Mouse (Mus musculus) G1E (cell line): ENCODE measurements around the gene Tulp1. TPM values are rescaled to one million over a fixed set of nuclear protein-coding genes. Genes with fewer than 3 reads are reported as not detected.
A peak's percentile ranks its signal among the peaks of the same experiment; 100 is the strongest.
"Not testable (repeated sequence)": the region's sequence is repeated elsewhere in the genome, so short reads cannot be mapped to it uniquely, and the experiment has no call there.

Experiments used
- ATAC-seq: 2 replicates; pipeline ENCODE4 v1.8.0; 2016; ENCODE audit warnings: mild to moderate bottlenecking; ENCODE audit not compliant: insufficient number of reproducible peaks, poor library complexity, low FRiP score, severe bottlenecking; ENCODE audit errors: extremely low read depth
- DNase-seq: peaks from one replicate; pipeline ENCODE4 v3.0.0; 2012; ENCODE audit warnings: low spot score
- H3K27me3 ChIP-seq: 2 replicates; pipeline ENCODE4 v1.6.1; 2012; ENCODE audit warnings: mild to moderate bottlenecking, low read length, inconsistent platforms; ENCODE audit not compliant: insufficient read depth
- H3K36me3 ChIP-seq: replicated peaks from 2 replicates; pipeline ENCODE3; 2012; ENCODE audit warnings: mild to moderate bottlenecking, inconsistent platforms
- H3K4me1 ChIP-seq: 2 replicates; pipeline ENCODE4 v1.6.1; 2012; ENCODE audit warnings: low read depth, low read length, inconsistent platforms, mixed read lengths; ENCODE audit not compliant: insufficient read depth
- H3K4me3 ChIP-seq: 2 replicates; pipeline ENCODE4 v1.5.1; 2012; ENCODE audit warnings: low read depth, mild to moderate bottlenecking, inconsistent platforms, low read length, moderate library complexity, mixed read lengths
- H3K9me3 ChIP-seq: replicated peaks from 2 replicates; pipeline ENCODE4 v1.6.1; 2012; ENCODE audit warnings: inconsistent platforms
- CTCF ChIP-seq: IDR thresholded peaks from 2 replicates; pipeline ENCODE4 v1.5.1; 2012; ENCODE audit warnings: low read depth, low read length, inconsistent platforms, mixed read lengths
- GATA1 ChIP-seq: IDR thresholded peaks from 2 replicates; pipeline ENCODE4 v1.6.1; 2012; ENCODE audit warnings: borderline replicate concordance, low read length, inconsistent platforms, mixed read lengths
- GATA2 ChIP-seq: IDR thresholded peaks from 2 replicates; pipeline ENCODE4 v1.6.1; 2012; ENCODE audit warnings: low read depth, low read length, inconsistent platforms, borderline replicate concordance
- POLR2AphosphoS5 ChIP-seq: IDR thresholded peaks from 2 replicates; pipeline ENCODE4 v1.6.1; 2012; ENCODE audit warnings: low read depth, low read length, inconsistent platforms; ENCODE audit not compliant: insufficient replicate concordance
- TAL1 ChIP-seq: conservative IDR thresholded peaks from 2 replicates; pipeline ENCODE4 v1.6.1; 2012; ENCODE audit warnings: low read depth, low read length, inconsistent platforms, mixed read lengths
- polyA plus RNA-seq: library from polyadenylated mRNA; stranded (reverse); fragments of >175 nt; gene quantifications from 2 replicates; pipeline ENCODE4 v1.2.3, GENCODE M21; 2012
- total RNA-seq, 2 experiments: library from RNA; stranded (forward) in 1 of 2; stranded (reverse) in 1 of 2; fragments of 200-1000 nt in 1 of 2; fragments of >200 nt in 1 of 2; fragmentation: Nextera tagmentation in 1 of 2; gene quantifications; 2 replicates each; pipeline ENCODE4 v1.2.3; 2014 to 2017

The Tulp1 gene
- not detected in 2 replicates for total RNA-seq (2014; fragmentation: Nextera tagmentation)
- 0.16 TPM in 1 of 2 replicates, not detected in the other for total RNA-seq (2017)
- 0.10 TPM in 1 of 2 replicates, not detected in the other for polyA plus RNA-seq

- TF ChIP-seq GATA1 (no peak), GATA2 (no peak), TAL1 (no peak), CTCF (no peak), POLR2AphosphoS5 (no peak)
- H3K27me3 ChIP-seq: peaks cover 63% of the 10 kb centered on the region
Observed at GRCm38 (mm10) chr17:28365122-28365521, at the start of gene Tulp1. Gene Tulp1 (minus strand): TSS chr17:28365222.

GRCm38 (mm10) chr17:28411381-28411960, 46.4 kb upstream of the Tulp1 start:
- H3K36me3 ChIP-seq: peaks cover 79% of the 10 kb centered on the region
- no peaks in the 10 kb centered on the region for H3K27me3 ChIP-seq
- peaks cover 7% of the 10 kb centered on the region for H3K4me1 ChIP-seq
- H3K4me3 ChIP-seq: no peak overlapping the region
- ATAC-seq (no peak), DNase-seq (no peak)
- TF ChIP-seq GATA1 (no peak), TAL1 (no peak), GATA2 (no peak)
- H3K9me3 ChIP-seq: no peaks in the 10 kb centered on the region

More at GRCm38 (mm10) chr17:28365122-28365521, at the start of gene Tulp1:
- DNase-seq (no peak), ATAC-seq (no peak)
- no peaks in the 10 kb centered on the region for H3K36me3 ChIP-seq
- H3K4me1 ChIP-seq: peaks cover 24% of the 10 kb centered on the region
- H3K4me3 ChIP-seq: no peak within 1 kb of the TSS
- no peaks in the 10 kb centered on the region for H3K9me3 ChIP-seq

GRCm38 (mm10) chr17:28410731-28411130, 45.7 kb upstream of the Tulp1 start:
- no peak for ATAC-seq
- TF ChIP-seq POLR2AphosphoS5 (no peak), CTCF (no peak), GATA1 (no peak), TAL1 (no peak), GATA2 (no peak)

GRCm38 (mm10) chr17:28408251-28408918, 43.4 kb upstream of the Tulp1 start:
- Histone ChIP-seq H3K4me3 (no peak overlapping the region), H3K36me3 (peaks cover 70% of the 10 kb centered on the region), H3K4me1 (peaks cover 7% of the 10 kb centered on the region), H3K9me3 (no peaks in the 10 kb centered on the region), H3K27me3 (no peaks in the 10 kb centered on the region)
- no peak for ATAC-seq
- TF ChIP-seq GATA1 (no peak), GATA2 (no peak), POLR2AphosphoS5 (no peak)
- no peak for DNase-seq

More at GRCm38 (mm10) chr17:28410731-28411130, 45.7 kb upstream of the Tulp1 start:
- no peaks in the 10 kb centered on the region for H3K27me3 ChIP-seq
- H3K9me3 ChIP-seq: no peaks in the 10 kb centered on the region
- H3K4me1 ChIP-seq: peaks cover 7% of the 10 kb centered on the region
- H3K4me3 ChIP-seq: no peak overlapping the region
- DNase-seq: no peak
- peaks cover 80% of the 10 kb centered on the region for H3K36me3 ChIP-seq

DNA sequence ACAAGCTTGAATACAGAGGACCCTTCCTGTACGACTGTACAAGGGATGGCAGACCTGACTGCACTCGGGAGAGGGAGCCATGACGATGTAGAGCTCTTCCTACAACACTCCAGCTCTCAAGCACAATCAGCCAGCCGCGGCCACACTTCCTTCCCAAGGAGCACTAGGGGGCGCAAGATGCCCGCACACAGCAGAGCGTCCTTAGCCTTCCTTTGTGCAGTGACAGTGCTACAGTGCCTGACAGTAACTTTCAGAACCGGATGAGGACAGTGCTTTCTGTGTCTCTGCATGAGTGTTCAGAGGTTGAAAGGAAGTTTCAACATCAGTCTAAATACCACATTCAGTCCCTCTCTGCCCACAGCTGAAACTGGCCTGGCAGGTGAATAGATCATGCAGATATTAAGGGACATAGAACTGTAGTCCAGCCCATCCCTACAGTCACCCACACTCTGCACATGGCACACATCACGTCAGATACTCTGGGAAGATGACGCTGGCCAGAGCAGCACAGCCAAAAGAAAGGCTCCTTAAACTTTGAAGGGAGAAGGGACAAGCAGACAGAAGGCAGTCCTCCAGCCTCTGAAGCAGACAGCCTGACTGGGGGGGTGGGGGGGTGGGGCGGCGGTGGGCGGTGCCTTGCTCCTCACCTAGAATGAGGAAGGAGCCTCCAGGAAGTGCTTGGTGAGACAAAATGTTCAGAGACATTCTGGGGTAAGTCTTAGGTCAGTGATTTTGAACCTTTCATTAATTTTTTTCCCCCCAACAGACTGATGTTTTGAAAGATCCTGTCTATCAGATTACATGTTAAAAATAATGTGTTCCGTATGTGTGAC, 42.6 kb upstream of the Tulp1 start:
- H3K36me3 ChIP-seq: peaks cover 67% of the 10 kb centered on the region
- no peak overlapping the region for H3K4me3 ChIP-seq

DNA sequence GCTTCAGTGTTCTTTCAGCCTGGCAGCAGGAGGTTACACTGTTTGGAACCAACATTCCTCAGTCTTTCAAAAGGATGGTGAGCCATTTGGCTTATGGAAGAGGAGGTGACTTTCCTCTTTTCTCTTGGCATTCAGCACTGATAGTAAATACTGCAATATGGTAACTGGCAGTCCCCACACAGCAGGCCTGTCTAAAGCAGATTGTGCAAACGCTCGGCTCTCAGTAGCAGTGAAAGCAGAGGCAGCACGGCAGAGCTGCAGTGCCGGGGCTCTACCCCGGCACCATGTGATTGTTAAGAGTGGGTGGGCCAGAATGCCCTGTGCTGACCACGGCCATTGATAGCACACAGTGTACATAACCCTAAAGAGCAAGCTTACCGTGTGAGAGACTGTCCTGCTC, 41.4 kb upstream of the Tulp1 start:
- Histone ChIP-seq H3K4me1 (peaks cover 7% of the 10 kb centered on the region), H3K4me3 (no peak overlapping the region), H3K9me3 (no peaks in the 10 kb centered on the region), H3K36me3 (peaks cover 63% of the 10 kb centered on the region), H3K27me3 (no peaks in the 10 kb centered on the region)
- ATAC-seq (no peak), DNase-seq (no peak)
- TF ChIP-seq POLR2AphosphoS5 (no peak), TAL1 (no peak), GATA2 (no peak), CTCF (no peak), GATA1 (no peak)

More for the DNA sequence above, 42.6 kb upstream of the Tulp1 start:
- TF ChIP-seq CTCF (peak; percentile 58), GATA1 (no peak), TAL1 (no peak)
- DNase-seq (peak; percentile 54), ATAC-seq (peak; percentile 40; the same call in 1 of the 2 replicates)
- H3K9me3 ChIP-seq: no peaks in the 10 kb centered on the region
- H3K27me3 ChIP-seq: no peaks in the 10 kb centered on the region
- peaks cover 7% of the 10 kb centered on the region for H3K4me1 ChIP-seq

- H3K36me3 ChIP-seq: peaks cover 63% of the 10 kb centered on the region
- not testable (repeated sequence) for H3K9me3 ChIP-seq, H3K27me3 ChIP-seq, DNase-seq, ATAC-seq, H3K4me1 ChIP-seq, H3K4me3 ChIP-seq
Observed at GRCm38 (mm10) chr17:28404745-28405144, 39.7 kb upstream of the Tulp1 start.
